Mouse (Mus musculus): ENCODE data around the gene Dnttip2. TPM values are rescaled to one million over a fixed set of nuclear protein-coding genes. Genes with fewer than 3 reads are reported as not detected.

Dnttip2 gene
- polyA plus RNA-seq, 1 experiment from 2014 or later = 77.4 TPM

GRCm38 (mm10) chr3:122316621-122317020 is 42.4 kb downstream of the Dnttip2 start:
- Histone ChIP-seq H3K36me3 (no peaks in the 10 kb centered on the region), H3K4me1 (peaks cover 23% of the 10 kb centered on the region), H3K9me3 (no peaks in the 10 kb centered on the region), H3K27me3 (ENCODE audit: insufficient read depth, poor library complexity, severe bottlenecking) (peaks cover 74% of the 10 kb centered on the region), H3K27ac (0 out of 2 replicates have a peak overlapping the region, but pooled peaks have one; percentile 29), H3K4me3 (peak overlapping the region; percentile 38; the same call in 1 of the 2 replicates)
- 5% methylated on average over 11 of the region's 11 CpGs for whole genome bisulfite sequencing
- no peak for DNase-seq (ENCODE audit: low spot score)

DNA sequence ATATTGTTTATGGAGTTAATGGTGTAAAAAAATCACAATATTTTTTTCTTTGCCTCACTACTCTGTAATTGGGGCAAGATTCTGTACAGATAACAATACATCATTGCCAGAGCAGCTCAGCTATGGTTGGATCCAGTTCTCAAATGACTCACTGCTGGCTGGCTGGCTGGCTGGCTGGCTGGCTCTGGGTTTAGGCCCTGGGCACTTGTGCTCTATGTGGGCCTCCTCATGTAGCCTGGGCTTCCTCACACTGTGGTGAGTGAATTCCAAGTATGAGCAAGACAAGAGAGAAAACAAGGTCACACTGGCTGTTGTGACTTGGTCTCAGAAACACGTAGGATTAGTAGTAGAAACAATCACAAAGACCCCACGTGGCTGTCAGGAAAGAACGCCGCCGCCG is 43.2 kb downstream of the Dnttip2 start:
- peaks cover 82% of the 10 kb centered on the region for H3K27me3 ChIP-seq (ENCODE audit: insufficient read depth, poor library complexity, severe bottlenecking)

DNA sequence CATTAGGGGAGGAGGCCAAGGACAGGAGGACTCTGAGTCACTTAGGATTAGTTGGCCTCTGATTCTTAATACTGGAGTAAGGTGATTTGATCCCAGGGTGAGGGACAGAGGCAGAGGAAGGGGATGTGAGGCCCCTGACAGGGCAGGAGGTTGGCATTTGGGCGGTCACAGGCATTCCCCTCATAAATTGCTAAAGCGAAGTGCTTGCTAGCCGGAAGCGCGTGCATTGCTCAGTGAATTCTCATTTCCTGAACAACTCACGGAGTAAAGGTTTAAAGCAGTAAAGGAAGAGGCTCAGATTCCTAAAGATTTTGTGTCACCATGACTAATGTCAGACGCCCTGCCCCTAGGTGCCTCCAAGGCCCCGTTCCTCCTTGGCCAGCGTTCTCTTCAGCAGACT is 48.0 kb downstream of the Dnttip2 start:
- Histone ChIP-seq H3K9me3 (no peaks in the 10 kb centered on the region), H3K4me3 (no peak overlapping the region), H3K27ac (no peak overlapping the region), H3K4me1 (peaks cover 11% of the 10 kb centered on the region), H3K36me3 (no peaks in the 10 kb centered on the region), H3K27me3 (ENCODE audit: insufficient read depth, poor library complexity, severe bottlenecking) (peaks cover 95% of the 10 kb centered on the region)
- WGBS = 69% methylated on average over 9 of the region's 9 CpGs
- DNase-seq (ENCODE audit: low spot score) = no peak

More for the DNA sequence above, 43.2 kb downstream of the Dnttip2 start:
- WGBS = 82% methylated on average over 6 of the region's 6 CpGs
- no peak for DNase-seq (ENCODE audit: low spot score)
- H3K36me3 ChIP-seq = no peaks in the 10 kb centered on the region
- peaks cover 29% of the 10 kb centered on the region for H3K4me1 ChIP-seq
- no peak overlapping the region for H3K4me3 ChIP-seq
- no peak overlapping the region for H3K27ac ChIP-seq
- H3K9me3 ChIP-seq = no peaks in the 10 kb centered on the region

DNA sequence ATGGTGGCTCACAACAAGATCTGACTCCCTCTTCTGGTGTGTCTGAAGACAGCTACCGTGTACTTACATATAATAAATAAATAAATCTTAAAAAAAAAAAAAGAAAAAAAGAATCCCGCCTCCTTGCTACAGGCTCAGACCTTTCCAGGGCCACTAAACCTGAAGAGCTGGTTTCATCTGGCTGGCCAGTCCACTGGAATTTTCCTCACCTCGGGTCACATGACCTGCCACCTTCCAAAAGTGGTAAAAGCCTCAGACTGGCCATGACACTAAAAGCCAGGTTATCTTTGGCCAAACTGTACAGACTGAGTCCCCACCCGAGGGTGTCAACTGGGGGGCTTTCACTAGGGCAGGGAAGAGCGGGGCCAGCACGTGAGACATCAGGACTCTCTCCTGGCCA is 49.7 kb downstream of the Dnttip2 start:
- H3K9me3 ChIP-seq = no peaks in the 10 kb centered on the region
- H3K27me3 ChIP-seq (ENCODE audit: insufficient read depth, poor library complexity, severe bottlenecking) = peaks cover 90% of the 10 kb centered on the region

GRCm38 (mm10) chr3:122324528-122324927 is 50.3 kb downstream of the Dnttip2 start:
- Histone ChIP-seq H3K4me3 (no peak overlapping the region), H3K9me3 (no peaks in the 10 kb centered on the region), H3K27me3 (ENCODE audit: insufficient read depth, poor library complexity, severe bottlenecking) (peaks cover 90% of the 10 kb centered on the region), H3K36me3 (no peaks in the 10 kb centered on the region), H3K4me1 (peaks cover 6% of the 10 kb centered on the region; the same call in 1 of the 2 replicates), H3K27ac (no peak overlapping the region)
- WGBS = 87% methylated on average over 3 of the region's 3 CpGs
- no peak for DNase-seq (ENCODE audit: low spot score)

More for the DNA sequence above, 49.7 kb downstream of the Dnttip2 start:
- H3K27ac ChIP-seq = no peak overlapping the region
- H3K4me1 ChIP-seq = peaks cover 6% of the 10 kb centered on the region; the same call in 1 of the 2 replicates
- DNase-seq (ENCODE audit: low spot score) = no peak
- H3K36me3 ChIP-seq = no peaks in the 10 kb centered on the region
- no peak overlapping the region for H3K4me3 ChIP-seq
- 79% methylated on average over 6 of the region's 6 CpGs for WGBS

DNA sequence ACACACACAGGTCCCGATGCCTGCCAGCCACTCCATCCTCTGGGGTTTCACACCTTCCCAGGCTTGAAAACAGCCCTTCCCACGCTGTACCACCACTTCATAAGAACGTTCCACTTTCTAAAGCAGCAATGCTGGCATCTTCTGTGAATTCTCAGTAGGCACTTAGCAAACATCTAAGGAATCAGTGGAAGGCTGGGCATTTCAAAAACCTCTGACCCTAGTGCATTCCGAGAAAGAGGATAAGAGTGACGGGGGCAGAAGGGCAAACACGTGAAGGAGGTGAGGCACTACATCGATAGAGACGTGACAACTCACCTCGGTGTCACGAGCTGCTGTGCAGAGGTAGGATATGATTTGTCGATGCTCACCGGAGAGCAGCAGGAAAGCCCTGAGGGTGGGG is 56.3 kb downstream of the Dnttip2 start:
- no peaks in the 10 kb centered on the region for H3K9me3 ChIP-seq
- peaks cover 19% of the 10 kb centered on the region for H3K4me1 ChIP-seq
- DNase-seq (ENCODE audit: low spot score) = no peak
- WGBS = 54% methylated on average over 12 of the region's 12 CpGs
- H3K27ac ChIP-seq = no peak overlapping the region
- no peaks in the 10 kb centered on the region for H3K36me3 ChIP-seq
- H3K4me3 ChIP-seq = no peak overlapping the region
- peaks cover 89% of the 10 kb centered on the region for H3K27me3 ChIP-seq (ENCODE audit: insufficient read depth, poor library complexity, severe bottlenecking)

DNA sequence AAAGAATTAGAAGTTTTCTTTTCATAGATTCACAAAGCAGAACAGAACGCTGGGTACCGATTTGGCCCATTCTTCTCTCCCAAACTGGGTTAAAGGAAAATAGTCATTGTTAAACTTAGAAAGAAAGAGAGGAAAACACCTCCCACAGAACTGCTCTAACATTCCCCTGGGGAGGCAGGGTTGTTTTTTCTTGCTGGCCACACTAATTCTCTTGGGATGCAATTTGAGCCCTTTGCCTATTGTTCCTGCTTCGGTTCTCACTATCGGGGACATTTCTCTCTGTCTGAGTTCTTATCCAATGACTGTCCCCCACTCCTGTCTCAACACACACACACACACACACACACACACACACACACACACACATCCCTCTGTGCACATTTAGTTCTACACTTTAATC is 59.3 kb downstream of the Dnttip2 start:
- Histone ChIP-seq H3K27me3 (ENCODE audit: insufficient read depth, poor library complexity, severe bottlenecking) (peaks cover 87% of the 10 kb centered on the region), H3K27ac (no peak overlapping the region), H3K4me1 (peaks cover 26% of the 10 kb centered on the region), H3K4me3 (no peak overlapping the region), H3K9me3 (no peaks in the 10 kb centered on the region), H3K36me3 (no peaks in the 10 kb centered on the region)
- 30% methylated on average over 4 of the region's 4 CpGs for WGBS
- DNase-seq (ENCODE audit: low spot score) = no peak

DNA sequence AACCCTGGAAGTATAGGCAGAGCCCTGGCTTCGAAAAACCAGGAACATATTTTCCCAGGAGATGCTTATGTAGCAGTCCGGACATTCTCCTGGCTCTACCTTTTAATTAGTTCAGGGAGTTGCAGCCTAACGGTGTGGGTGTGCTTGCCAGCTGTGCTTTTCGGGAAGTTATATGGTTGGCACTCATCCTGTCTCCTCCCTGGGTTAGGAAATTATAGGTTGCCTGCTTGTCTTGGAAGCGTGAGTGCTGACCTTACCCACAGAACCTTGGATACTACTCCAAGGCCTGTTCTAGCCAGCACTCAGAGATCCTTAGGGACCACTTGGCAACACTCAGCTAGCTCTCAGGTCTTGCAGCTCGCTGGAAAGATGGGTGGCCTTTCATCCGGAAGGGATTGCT is 59.7 kb downstream of the Dnttip2 start:
- Histone ChIP-seq H3K4me3 (no peak overlapping the region), H3K27ac (no peak overlapping the region), H3K36me3 (no peaks in the 10 kb centered on the region), H3K4me1 (peaks cover 26% of the 10 kb centered on the region), H3K9me3 (no peaks in the 10 kb centered on the region), H3K27me3 (ENCODE audit: insufficient read depth, poor library complexity, severe bottlenecking) (peaks cover 89% of the 10 kb centered on the region)
- 60% methylated on average over 7 of the region's 7 CpGs for WGBS
- DNase-seq (ENCODE audit: low spot score) = no peak

- peaks cover 88% of the 10 kb centered on the region for H3K27me3 ChIP-seq (ENCODE audit: insufficient read depth, poor library complexity, severe bottlenecking)
- H3K4me1 ChIP-seq = peaks cover 26% of the 10 kb centered on the region
- no peaks in the 10 kb centered on the region for H3K36me3 ChIP-seq
- H3K4me3 ChIP-seq = no peak overlapping the region
- H3K27ac ChIP-seq = peak overlapping the region; percentile 10; the same call in 1 of the 2 replicates
- 41% methylated on average over 7 of the region's 7 CpGs for WGBS
- H3K9me3 ChIP-seq = no peaks in the 10 kb centered on the region
- no peak for DNase-seq (ENCODE audit: low spot score)
Observed at GRCm38 (mm10) chr3:122334375-122334774, 60.2 kb downstream of the Dnttip2 start.

MicroRNA genes within 50 kb of the gene (microRNA counts, 519-probe panel; counts per million panel counts)
- not detected for microRNA mmu-miR-760

Small RNAs within 50 kb of the gene (microRNA-seq; reads per million reads assigned to microRNA genes)
- gene Gm22903 (not detected), gene Mir760 (66.4 reads per million, percentile 46 among the genes with 10 or more reads in this experiment)

Other genes with a start within 250 kb of the Dnttip2 start
- gene Abca4, start 229.9 kb upstream of the Dnttip2 start, polyA plus RNA-seq (2016; fragmentation: Nextera tagmentation; extraction: Ambion mirVana) = 7.1 and 8.5 TPM in 2 replicates
- gene Gclm, start 28.8 kb upstream of the Dnttip2 start, polyA plus RNA-seq (2016; fragmentation: Nextera tagmentation; extraction: Ambion mirVana) = 76.0 and 81.2 TPM in 2 replicates
- gene Bcar3, start 19.7 kb downstream of the Dnttip2 start, polyA plus RNA-seq (2016; fragmentation: Nextera tagmentation; extraction: Ambion mirVana) = 7.8 and 17.0 TPM in 2 replicates